Mouse (Mus musculus) thymus, adult 2 months (tissue): ENCODE measurements around the gene Aptx. TPM values are rescaled to one million over a fixed set of nuclear protein-coding genes. Genes with fewer than 3 reads are reported as not detected.

Experiments used
- DNase-seq: peaks from one replicate; pipeline ENCODE4 v3.0.0; 2021
- H3K27ac ChIP-seq: fragments of 200-500 bp; 2 replicates; pipeline ENCODE4 v1.5.1; 2012; ENCODE audit warnings: low read length, control low read depth; ENCODE audit not compliant: control insufficient read depth, insufficient read depth
- H3K27me3 ChIP-seq: fragments of 200-500 bp; 2 replicates; pipeline ENCODE4 v1.6.1; 2012; ENCODE audit warnings: mild to moderate bottlenecking, low read length, moderate library complexity, mixed read lengths; ENCODE audit not compliant: control insufficient read depth, insufficient read depth
- H3K36me3 ChIP-seq: fragments of 200-500 bp; 2 replicates; pipeline ENCODE4 v1.6.1; 2012; ENCODE audit warnings: mild to moderate bottlenecking, low read length, moderate library complexity; ENCODE audit not compliant: control insufficient read depth, insufficient read depth
- H3K4me1 ChIP-seq: fragments of 200-500 bp; replicated peaks from 2 replicates; pipeline ENCODE4 v1.6.1; 2012; ENCODE audit warnings: low read length; ENCODE audit not compliant: control insufficient read depth, insufficient read depth
- H3K4me3 ChIP-seq: fragments of 200-500 bp; 2 replicates; pipeline ENCODE4 v1.5.1; 2012; ENCODE audit warnings: mild to moderate bottlenecking, low read length, control low read depth, moderate library complexity; ENCODE audit not compliant: control insufficient read depth, insufficient read depth
- CTCF ChIP-seq: fragments of 200-500 bp; IDR thresholded peaks from 2 replicates; pipeline ENCODE4 v1.5.1; 2012; ENCODE audit warnings: mild to moderate bottlenecking, control low read depth, low read length, moderate library complexity, borderline replicate concordance; ENCODE audit not compliant: control insufficient read depth, poor library complexity, insufficient read depth; ENCODE audit errors: extremely low read depth
- POLR2A ChIP-seq: fragments of 200-500 bp; IDR thresholded peaks from 2 replicates; pipeline ENCODE4 v1.6.1; 2012; ENCODE audit warnings: mild to moderate bottlenecking, low read length, control low read depth, moderate library complexity; ENCODE audit not compliant: control insufficient read depth, poor library complexity, insufficient read depth; ENCODE audit errors: extremely low read depth
- WGBS: fragments of 180-500 bp; shearing (Covaris S2); methylation state at CpG from one replicate; pipeline ENCODE4 v1.1.7; 2018; 5-methylcytosine and 5-hydroxymethylcytosine counted together
- polyA plus RNA-seq: library from polyadenylated mRNA; depleted of rRNA; stranded (reverse); fragments of >200 nt; gene quantifications from 2 replicates; pipeline ENCODE4 v1.2.3, GENCODE M21; 2012; rRNA removed

The Aptx gene
- polyA plus RNA-seq, 1 experiment = 9.1 TPM

- no peak for TF ChIP-seq POLR2A
- no peak for TF ChIP-seq CTCF
- WGBS = 89% methylated on average over 4 of the region's 4 CpGs
- H3K4me3 ChIP-seq = no peak overlapping the region
- no peaks in the 10 kb centered on the region for H3K27me3 ChIP-seq
- no peaks in the 10 kb centered on the region for H3K4me1 ChIP-seq
- DNase-seq = no peak
- H3K27ac ChIP-seq = no peak overlapping the region
- no peaks in the 10 kb centered on the region for H3K36me3 ChIP-seq
These were observed 62.0 kb downstream of the Aptx start for GRCm38 (mm10) chr4:40640991-40641390.

Other genes with a start within 250 kb of the Aptx start
- gene Tmem215, start 231.0 kb downstream of the Aptx start, polyA plus RNA-seq = 0.04 TPM in 1 of 2 replicates, not detected in the other
- gene Dnaja1, start 19.0 kb upstream of the Aptx start, polyA plus RNA-seq = 11.5 and 13.4 TPM in 2 replicates
- gene Smu1, start 54.7 kb upstream of the Aptx start, polyA plus RNA-seq = 34.9 and 36.7 TPM in 2 replicates
- 34.1 and 49.4 TPM in 2 replicates for gene B4galt1, start 150.8 kb upstream of the Aptx start, polyA plus RNA-seq
- 7.1 and 15.8 TPM in 2 replicates for gene Spink4, start 216.9 kb upstream of the Aptx start, polyA plus RNA-seq
- 94.5 and 166 TPM in 2 replicates for gene Bag1, start 245.1 kb upstream of the Aptx start, polyA plus RNA-seq
- gene Chmp5, start 245.2 kb upstream of the Aptx start, polyA plus RNA-seq = 12.5 and 16.9 TPM in 2 replicates